Mouse (Mus musculus) testis, adult 2 months (tissue): ENCODE measurements at regions not wholly inside any gene's neighbourhood (a gene's known extent, or its start where the extent isn't known, plus 50 kb on each side); places are given as distances from the start of the nearest gene placed in this dataset.

Experiments
- CTCF ChIP-seq: fragments of 200-500 bp; IDR thresholded peaks from 2 replicates; pipeline ENCODE4 v1.5.1; 2012; ENCODE audit warnings: low read depth, mild to moderate bottlenecking, inconsistent platforms, low read length, moderate library complexity; ENCODE audit not compliant: control insufficient read depth, insufficient read depth, insufficient replicate concordance
- POLR2A ChIP-seq: fragments of 200-500 bp; IDR thresholded peaks from 2 replicates; pipeline ENCODE4 v1.6.1; 2012; ENCODE audit warnings: low read depth, mild to moderate bottlenecking, inconsistent platforms, low read length, moderate library complexity; ENCODE audit not compliant: control insufficient read depth

DNA sequence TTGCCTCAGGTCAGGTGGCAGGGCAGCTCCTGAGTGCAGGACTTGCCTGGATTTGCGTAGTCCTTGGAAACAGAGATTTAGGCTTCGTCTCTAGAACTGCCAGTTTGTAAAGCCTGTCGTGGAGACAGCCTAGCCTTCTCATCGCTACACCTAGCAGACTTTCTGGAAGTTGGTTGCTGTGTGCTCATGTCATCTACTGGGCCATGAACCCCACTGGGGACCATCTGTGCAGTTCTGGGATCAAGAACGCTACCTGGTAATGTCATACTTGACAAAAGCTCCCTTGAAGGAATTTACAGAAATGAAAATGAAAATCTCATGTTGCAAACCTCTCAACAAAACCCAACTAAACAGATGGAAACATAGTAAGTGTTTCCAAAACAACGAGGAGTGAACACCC is 85.3 kb upstream of the Cry1 start:
- no peak for TF ChIP-seq POLR2A
- no peak for TF ChIP-seq CTCF
